Mouse (Mus musculus): Measurements from ENCODE around the gene Eml1.

- TF ChIP-seq CTCF (IDR thresholded peaks at IDR 0.05; ENCODE audit: extremely low read depth, insufficient read depth, low read length) (no peak), POLR2A (IDR thresholded peaks at IDR 0.05; ENCODE audit: extremely low read depth, insufficient read depth, low read length) (no peak)
These were observed at the start of gene Eml1 for GRCm38 (mm10) chr12:108370596-108371428.

All from cortical plate, adult 2 months (tissue).